Mouse (Mus musculus): ENCODE data around the gene Cacna2d2. TPM values are rescaled to one million over a fixed set of nuclear protein-coding genes. Genes with fewer than 3 reads are reported as not detected.
A peak's percentile ranks its signal among the peaks of the same experiment; 100 is the strongest.

Cacna2d2 gene
- polyA plus RNA-seq, 2 experiments: 0.29 to 9.3 TPM

DNA sequence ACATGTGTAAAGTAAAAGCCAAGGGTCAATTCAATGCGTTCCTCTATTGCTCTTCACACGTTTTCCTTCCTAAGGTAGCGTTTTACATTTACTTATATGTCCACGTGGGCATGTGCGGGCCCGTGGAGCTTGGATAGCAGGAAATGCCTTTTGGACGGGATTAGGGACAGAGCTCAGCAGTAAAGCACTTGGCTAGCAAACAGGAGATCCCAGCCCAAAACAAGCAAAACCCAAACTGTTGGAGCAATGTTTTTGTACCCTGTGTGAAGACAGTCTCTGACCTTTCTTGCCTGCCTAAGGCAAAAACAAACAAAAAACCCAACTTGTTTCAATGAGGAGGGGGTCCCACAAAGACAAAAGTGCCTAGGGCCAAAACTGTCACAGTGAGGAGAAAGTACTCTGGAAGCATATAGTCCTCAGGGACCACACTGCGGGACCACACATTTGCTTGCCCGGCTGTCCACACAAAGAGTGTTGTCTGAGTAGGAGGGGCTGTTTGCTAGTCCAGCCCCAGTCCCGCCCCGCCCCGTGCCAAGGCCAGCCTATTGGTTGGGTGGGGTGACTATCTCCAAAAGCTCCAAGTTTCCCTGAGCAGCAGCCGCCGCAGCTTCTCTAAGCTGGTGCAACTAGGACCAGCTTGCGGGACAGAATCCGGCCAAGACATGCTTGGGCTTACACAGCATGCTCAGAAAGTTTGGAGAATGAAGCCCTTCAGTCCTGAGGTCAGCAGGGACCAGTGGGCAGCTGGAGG, 177.1 kb downstream of the Cacna2d2 start, which contains the start of gene Hyal1:
Hyal1 (plus strand) TSS at position 571 of the 751 bp plus-strand sequence.
- no peaks in the 10 kb centered on the region for H3K27me3 ChIP-seq (ENCODE audit: control insufficient read depth, insufficient read depth, low read length)
- peak within 1 kb of the TSS; percentile 52 for H3K9ac ChIP-seq (ENCODE audit: low read depth, low read length, severe bottlenecking)
- H3K27ac ChIP-seq (replicated peaks; ENCODE audit: low read depth, low read length): peak within 1 kb of the TSS; percentile 75
- 20% methylated on average over 15 of the region's 16 CpGs for WGBS
- ATAC-seq (ENCODE audit: low FRiP score, low read depth): peak; percentile 66; the same call in 1 of the 2 replicates
- TF ChIP-seq POLR2A (IDR thresholded peaks at IDR 0.05; ENCODE audit: borderline replicate concordance, extremely low read depth, insufficient read depth, insufficient read length): peak; percentile 39; the same call in 1 of the 2 replicates
- peak within 1 kb of the TSS; percentile 41 for H3K4me3 ChIP-seq (replicated peaks; ENCODE audit: low read length)
- DNase-seq (ENCODE audit: low spot score): peak; percentile 84
- H3K4me1 ChIP-seq (ENCODE audit: control insufficient read depth, insufficient read depth, low read length): peaks cover 26% of the 10 kb centered on the region
- peaks cover 28% of the 10 kb centered on the region for H3K36me3 ChIP-seq (ENCODE audit: control insufficient read depth, insufficient read depth, low read length)
- H3K9me3 ChIP-seq (ENCODE audit: control insufficient read depth, low read length): no peaks in the 10 kb centered on the region
- peak within 1 kb of the TSS; percentile 58 for H3K4me2 ChIP-seq (replicated peaks; ENCODE audit: low read depth, low read length, severe bottlenecking)

DNA sequence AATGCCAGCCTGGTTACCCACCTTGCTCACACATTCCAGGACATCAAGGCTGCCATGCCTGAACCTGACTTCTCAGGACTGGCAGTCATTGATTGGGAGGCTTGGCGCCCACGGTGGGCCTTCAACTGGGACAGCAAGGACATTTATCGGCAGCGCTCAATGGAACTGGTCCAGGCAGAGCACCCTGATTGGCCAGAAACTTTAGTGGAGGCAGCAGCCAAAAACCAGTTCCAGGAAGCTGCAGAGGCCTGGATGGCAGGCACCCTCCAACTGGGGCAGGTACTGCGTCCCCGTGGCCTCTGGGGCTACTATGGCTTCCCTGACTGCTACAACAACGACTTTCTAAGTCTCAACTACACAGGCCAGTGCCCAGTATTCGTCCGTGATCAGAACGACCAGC, 178.5 kb downstream of the Cacna2d2 start:
- Histone ChIP-seq H3K4me2 (replicated peaks; ENCODE audit: low read depth, low read length, severe bottlenecking) (0 out of 2 replicates have a peak overlapping the region, but pooled peaks have one; percentile 3), H3K27ac (replicated peaks; ENCODE audit: low read depth, low read length) (no peak overlapping the region), H3K4me1 (ENCODE audit: control insufficient read depth, insufficient read depth, low read length) (peaks cover 30% of the 10 kb centered on the region), H3K9ac (ENCODE audit: low read depth, low read length, severe bottlenecking) (no peak overlapping the region), H3K27me3 (ENCODE audit: control insufficient read depth, insufficient read depth, low read length) (no peaks in the 10 kb centered on the region), H3K4me3 (replicated peaks; ENCODE audit: low read length) (no peak overlapping the region), H3K9me3 (ENCODE audit: control insufficient read depth, low read length) (no peaks in the 10 kb centered on the region), H3K36me3 (ENCODE audit: control insufficient read depth, insufficient read depth, low read length) (peaks cover 18% of the 10 kb centered on the region)
- no peak for ATAC-seq (ENCODE audit: low FRiP score, low read depth)
- DNase-seq (ENCODE audit: low spot score): no peak
- WGBS: 88% methylated on average over 10 of the region's 10 CpGs
- TF ChIP-seq POLR2A (IDR thresholded peaks at IDR 0.05; ENCODE audit: borderline replicate concordance, extremely low read depth, insufficient read depth, insufficient read length): no peak

DNA sequence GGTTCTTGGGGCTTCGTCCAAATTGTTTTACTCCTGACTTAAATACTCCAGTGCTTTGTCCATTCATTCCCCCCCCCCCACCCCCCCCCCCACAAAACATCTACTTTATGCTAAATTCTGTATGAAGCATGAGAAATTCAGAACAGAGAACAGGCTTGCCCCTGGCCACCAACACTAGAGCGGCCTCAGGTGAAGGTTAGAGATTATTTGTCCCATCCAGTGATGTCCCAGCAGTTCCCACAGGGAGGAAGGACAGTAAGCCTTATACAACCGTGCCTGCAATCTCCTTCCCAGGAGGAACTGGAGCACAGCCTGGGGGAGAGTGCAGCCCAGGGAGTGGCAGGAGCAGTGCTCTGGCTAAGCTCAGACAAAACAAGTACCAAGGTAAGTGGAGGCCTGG, 179.2 kb downstream of the Cacna2d2 start, which contains the start of gene Naa80:
Naa80 (plus strand) TSS at position 301 of the 400 bp plus-strand sequence.
- no peaks in the 10 kb centered on the region for H3K27me3 ChIP-seq (ENCODE audit: control insufficient read depth, insufficient read depth, low read length)
- 0 out of 2 replicates have a peak within 1 kb of the TSS, but pooled peaks have one; percentile 83 for H3K4me2 ChIP-seq (replicated peaks; ENCODE audit: low read depth, low read length, severe bottlenecking)
- no peaks in the 10 kb centered on the region for H3K9me3 ChIP-seq (ENCODE audit: control insufficient read depth, low read length)
- DNase-seq (ENCODE audit: low spot score): no peak
- no peak within 1 kb of the TSS for H3K4me3 ChIP-seq (replicated peaks; ENCODE audit: low read length)
- no peak within 1 kb of the TSS for H3K9ac ChIP-seq (ENCODE audit: low read depth, low read length, severe bottlenecking)
- TF ChIP-seq POLR2A (IDR thresholded peaks at IDR 0.05; ENCODE audit: borderline replicate concordance, extremely low read depth, insufficient read depth, insufficient read length): no peak
- 78% methylated on average over 3 of the region's 3 CpGs for WGBS
- no peak within 1 kb of the TSS for H3K27ac ChIP-seq (replicated peaks; ENCODE audit: low read depth, low read length)
- peaks cover 30% of the 10 kb centered on the region for H3K4me1 ChIP-seq (ENCODE audit: control insufficient read depth, insufficient read depth, low read length)
- ATAC-seq (ENCODE audit: low FRiP score, low read depth): no peak
- H3K36me3 ChIP-seq (ENCODE audit: control insufficient read depth, insufficient read depth, low read length): peaks cover 15% of the 10 kb centered on the region

Other genes starting within 250 kb of the Cacna2d2 start
- gene Dock3, start 167.7 kb upstream of the Cacna2d2 start, polyA plus RNA-seq (2012; rRNA removed): 1.0 and 1.3 TPM in 2 replicates
- 0.55 and 1.2 TPM in 2 replicates for gene Dock3, start 167.7 kb upstream of the Cacna2d2 start, polyA plus RNA-seq (2014; fragmentation: Nextera tagmentation; extraction: Ambion mirVana)
- gene Mapkapk3, start 109.7 kb upstream of the Cacna2d2 start, polyA plus RNA-seq (2012; rRNA removed): 8.3 and 9.7 TPM in 2 replicates
- gene Mapkapk3, start 109.7 kb upstream of the Cacna2d2 start, polyA plus RNA-seq (2014; fragmentation: Nextera tagmentation; extraction: Ambion mirVana): 12.7 and 15.2 TPM in 2 replicates
- gene Cish, start 103.6 kb upstream of the Cacna2d2 start, polyA plus RNA-seq (2012; rRNA removed): 8.4 and 12.1 TPM in 2 replicates
- 5.1 and 5.6 TPM in 2 replicates for gene Cish, start 103.6 kb upstream of the Cacna2d2 start, polyA plus RNA-seq (2014; fragmentation: Nextera tagmentation; extraction: Ambion mirVana)
- 24.9 and 32.9 TPM in 2 replicates for gene Hemk1, start 61.3 kb upstream of the Cacna2d2 start, polyA plus RNA-seq (2012; rRNA removed)
- gene Hemk1, start 61.3 kb upstream of the Cacna2d2 start, polyA plus RNA-seq (2014; fragmentation: Nextera tagmentation; extraction: Ambion mirVana): 12.2 and 12.8 TPM in 2 replicates
- 1.0 and 1.1 TPM in 2 replicates for gene 6430571L13Rik, start 59.0 kb upstream of the Cacna2d2 start, polyA plus RNA-seq (2012; rRNA removed)
- 0.39 and 0.56 TPM in 2 replicates for gene 6430571L13Rik, start 59.0 kb upstream of the Cacna2d2 start, polyA plus RNA-seq (2014; fragmentation: Nextera tagmentation; extraction: Ambion mirVana)
- gene Tmem115, start 134.3 kb downstream of the Cacna2d2 start, polyA plus RNA-seq (2012; rRNA removed): 34.9 and 41.3 TPM in 2 replicates
- gene Tmem115, start 134.3 kb downstream of the Cacna2d2 start, polyA plus RNA-seq (2014; fragmentation: Nextera tagmentation; extraction: Ambion mirVana): 54.1 and 58.8 TPM in 2 replicates
- gene Cyb561d2, start 142.6 kb downstream of the Cacna2d2 start, polyA plus RNA-seq (2012; rRNA removed): 19.8 and 27.2 TPM in 2 replicates
- 21.4 and 25.9 TPM in 2 replicates for gene Cyb561d2, start 142.6 kb downstream of the Cacna2d2 start, polyA plus RNA-seq (2014; fragmentation: Nextera tagmentation; extraction: Ambion mirVana)
- 52.7 and 59.2 TPM in 2 replicates for gene Nprl2, start 142.6 kb downstream of the Cacna2d2 start, polyA plus RNA-seq (2012; rRNA removed)
- gene Nprl2, start 142.6 kb downstream of the Cacna2d2 start, polyA plus RNA-seq (2014; fragmentation: Nextera tagmentation; extraction: Ambion mirVana): 37.6 and 38.6 TPM in 2 replicates
- 0.76 and 1.4 TPM in 2 replicates for gene Zmynd10, start 147.7 kb downstream of the Cacna2d2 start, polyA plus RNA-seq (2012; rRNA removed)
- gene Zmynd10, start 147.7 kb downstream of the Cacna2d2 start, polyA plus RNA-seq (2014; fragmentation: Nextera tagmentation; extraction: Ambion mirVana): 1.2 TPM in 1 of 2 replicates, not detected in the other
- gene Rassf1, start 151.9 kb downstream of the Cacna2d2 start, polyA plus RNA-seq (2012; rRNA removed): 74.7 and 78.4 TPM in 2 replicates
- 67.6 and 73.2 TPM in 2 replicates for gene Rassf1, start 151.9 kb downstream of the Cacna2d2 start, polyA plus RNA-seq (2014; fragmentation: Nextera tagmentation; extraction: Ambion mirVana)
- gene Tusc2, start 163.6 kb downstream of the Cacna2d2 start, polyA plus RNA-seq (2012; rRNA removed): 35.8 and 43.3 TPM in 2 replicates
- gene Tusc2, start 163.6 kb downstream of the Cacna2d2 start, polyA plus RNA-seq (2014; fragmentation: Nextera tagmentation; extraction: Ambion mirVana): 42.1 and 43.0 TPM in 2 replicates
- 68.0 and 88.8 TPM in 2 replicates for gene Hyal2, start 168.3 kb downstream of the Cacna2d2 start, polyA plus RNA-seq (2012; rRNA removed)
- gene Hyal2, start 168.3 kb downstream of the Cacna2d2 start, polyA plus RNA-seq (2014; fragmentation: Nextera tagmentation; extraction: Ambion mirVana): 123 and 130 TPM in 2 replicates
- gene Hyal1, start 177.3 kb downstream of the Cacna2d2 start, polyA plus RNA-seq (2012; rRNA removed): 11.1 TPM in 2 replicates
- 6.9 and 8.5 TPM in 2 replicates for gene Hyal1, start 177.3 kb downstream of the Cacna2d2 start, polyA plus RNA-seq (2014; fragmentation: Nextera tagmentation; extraction: Ambion mirVana)
- 38.7 and 57.8 TPM in 2 replicates for gene Naa80, start 179.3 kb downstream of the Cacna2d2 start, polyA plus RNA-seq (2012; rRNA removed)
- 17.2 and 18.8 TPM in 2 replicates for gene Naa80, start 179.3 kb downstream of the Cacna2d2 start, polyA plus RNA-seq (2014; fragmentation: Nextera tagmentation; extraction: Ambion mirVana)
- 1.4 and 1.9 TPM in 2 replicates for gene Hyal3, start 181.2 kb downstream of the Cacna2d2 start, polyA plus RNA-seq (2012; rRNA removed)
- 1.2 and 1.5 TPM in 2 replicates for gene Hyal3, start 181.2 kb downstream of the Cacna2d2 start, polyA plus RNA-seq (2014; fragmentation: Nextera tagmentation; extraction: Ambion mirVana)
- 57.3 and 62.6 TPM in 2 replicates for gene Ifrd2, start 188.0 kb downstream of the Cacna2d2 start, polyA plus RNA-seq (2012; rRNA removed)
- 55.0 and 56.3 TPM in 2 replicates for gene Ifrd2, start 188.0 kb downstream of the Cacna2d2 start, polyA plus RNA-seq (2014; fragmentation: Nextera tagmentation; extraction: Ambion mirVana)
- 23.2 and 23.7 TPM in 2 replicates for gene Sema3b, start 209.6 kb downstream of the Cacna2d2 start, polyA plus RNA-seq (2012; rRNA removed)
- 7.7 and 11.2 TPM in 2 replicates for gene Sema3b, start 209.6 kb downstream of the Cacna2d2 start, polyA plus RNA-seq (2014; fragmentation: Nextera tagmentation; extraction: Ambion mirVana)
- 496 and 627 TPM in 2 replicates for gene Gnai2, start 235.8 kb downstream of the Cacna2d2 start, polyA plus RNA-seq (2012; rRNA removed)
- 392 and 411 TPM in 2 replicates for gene Gnai2, start 235.8 kb downstream of the Cacna2d2 start, polyA plus RNA-seq (2014; fragmentation: Nextera tagmentation; extraction: Ambion mirVana)

Data from limb, embryonic 14.5 days (tissue).